Mouse (Mus musculus): ENCODE data around the gene Clstn2. TPM values are rescaled to one million over a fixed set of nuclear protein-coding genes. Genes with fewer than 3 reads are reported as not detected.

The Clstn2 gene
- total and polyA plus RNA-seq, 2 experiments = 0.28 to 0.31 TPM

- Histone ChIP-seq H3K27me3 (ENCODE audit: control insufficient read depth, insufficient read depth, low read length) (no peaks in the 10 kb centered on the region), H3K36me3 (ENCODE audit: control insufficient read depth, insufficient read depth, low read length) (no peaks in the 10 kb centered on the region), H3K9ac (ENCODE audit: low read depth, low read length) (no peak overlapping the region), H3K4me3 (ENCODE audit: insufficient read depth, low read depth, low read length) (no peak overlapping the region), H3K79me2 (ENCODE audit: control insufficient read depth, insufficient read depth, low read length) (no peaks in the 10 kb centered on the region), H3K4me1 (ENCODE audit: control insufficient read depth, insufficient read depth, low read length) (no peaks in the 10 kb centered on the region), H3K27ac (replicated peaks; ENCODE audit: insufficient read depth, low read depth, low read length) (no peak overlapping the region)
- TF ChIP-seq POLR2A (IDR thresholded peaks at IDR 0.05; ENCODE audit: extremely low read depth, insufficient read depth, low read length) (no peak), CTCF (IDR thresholded peaks at IDR 0.05; ENCODE audit: low read depth, low read length) (no peak)
- WGBS = 77% methylated on average over 6 of the region's 6 CpGs
- no peak for DNase-seq (ENCODE audit: extremely low read depth, low read depth, low spot score)
Measured at GRCm38 (mm10) chr9:97414876-97415668, 617.9 kb downstream of the Clstn2 start.

GRCm38 (mm10) chr9:97408142-97408541 lies 624.8 kb downstream of the Clstn2 start:
- WGBS = 75% methylated on average over 2 of the region's 2 CpGs

More at GRCm38 (mm10) chr9:97408142-97408541, 624.8 kb downstream of the Clstn2 start:
- H3K4me3 ChIP-seq (ENCODE audit: insufficient read depth, low read depth, low read length) = no peak overlapping the region
- no peak for DNase-seq (ENCODE audit: extremely low read depth, low read depth, low spot score)
- no peaks in the 10 kb centered on the region for H3K4me1 ChIP-seq (ENCODE audit: control insufficient read depth, insufficient read depth, low read length)
- H3K27me3 ChIP-seq (ENCODE audit: control insufficient read depth, insufficient read depth, low read length) = no peaks in the 10 kb centered on the region
- TF ChIP-seq POLR2A (IDR thresholded peaks at IDR 0.05; ENCODE audit: extremely low read depth, insufficient read depth, low read length) (no peak), CTCF (IDR thresholded peaks at IDR 0.05; ENCODE audit: low read depth, low read length) (no peak)
- H3K36me3 ChIP-seq (ENCODE audit: control insufficient read depth, insufficient read depth, low read length) = no peaks in the 10 kb centered on the region
- no peak overlapping the region for H3K9ac ChIP-seq (ENCODE audit: low read depth, low read length)
- no peak overlapping the region for H3K27ac ChIP-seq (replicated peaks; ENCODE audit: insufficient read depth, low read depth, low read length)
- no peaks in the 10 kb centered on the region for H3K79me2 ChIP-seq (ENCODE audit: control insufficient read depth, insufficient read depth, low read length)

Measured in liver, adult 2 months (tissue).